Mouse (Mus musculus) neural tube, embryonic 14.5 days (tissue): Measurements from ENCODE around the gene Usp1. TPM values are rescaled to one million over a fixed set of nuclear protein-coding genes. Genes with fewer than 3 reads are reported as not detected.

ENCODE experiments used
- ATAC-seq: fragments of 200-750 bp; cut with Nextera tagmentation; 2 replicates; pipeline ENCODE4 v1.8.0; 2017; ENCODE audit warnings: low read depth, mild to moderate bottlenecking, moderate TSS enrichment, moderate library complexity
- H3K27ac ChIP-seq: fragments of 300-500 bp; sonication (generic); 2 replicates; pipeline ENCODE4 v1.5.1; 2014; ENCODE audit warnings: low read depth, mild to moderate bottlenecking, control low read depth, low read length, moderate library complexity, mixed read lengths
- H3K27me3 ChIP-seq: fragments of 300-500 bp; sonication (generic); 2 replicates; pipeline ENCODE4 v1.6.1; 2014; ENCODE audit warnings: low read length; ENCODE audit not compliant: control insufficient read depth, insufficient read depth
- H3K36me3 ChIP-seq: fragments of 300-500 bp; sonication (generic); 2 replicates; pipeline ENCODE4 v1.6.1; 2014; ENCODE audit warnings: low read length, mixed read lengths; ENCODE audit not compliant: control insufficient read depth, insufficient read depth
- H3K4me1 ChIP-seq: fragments of 300-500 bp; sonication (generic); 2 replicates; pipeline ENCODE4 v1.6.1; 2014; ENCODE audit warnings: low read length; ENCODE audit not compliant: control insufficient read depth, insufficient read depth
- H3K4me2 ChIP-seq: fragments of 300-500 bp; sonication (generic); 2 replicates; pipeline ENCODE4 v1.6.1; 2014; ENCODE audit warnings: mild to moderate bottlenecking, low read depth, low read length, control low read depth
- H3K4me3 ChIP-seq: fragments of 300-500 bp; sonication (generic); 2 replicates; pipeline ENCODE4 v1.5.1; 2014; ENCODE audit warnings: low read depth, low read length, control low read depth, mixed read lengths
- H3K9ac ChIP-seq: fragments of 300-500 bp; sonication (generic); replicated peaks from 2 replicates; pipeline ENCODE4 v1.6.1; 2014; ENCODE audit warnings: low read depth, mild to moderate bottlenecking, control low read depth, low read length, mixed read lengths
- H3K9me3 ChIP-seq: fragments of 300-500 bp; sonication (generic); 2 replicates; pipeline ENCODE4 v1.6.1; 2016; ENCODE audit warnings: low read length; ENCODE audit not compliant: control insufficient read depth
- WGBS: fragments of 180-500 bp; shearing (Covaris S2); extraction: QIAGEN DNeasy Blood & Tissue Kit; methylation state at CpG from one replicate; pipeline ENCODE4 v1.1.7; 2014; 5-methylcytosine and 5-hydroxymethylcytosine counted together
- polyA plus RNA-seq: library from polyadenylated mRNA; unstranded; fragments of >200 nt; fragmentation: Nextera tagmentation; extraction: Ambion mirVana; gene quantifications from 2 replicates; pipeline ENCODE4 v1.2.1, GENCODE M21; 2014

Usp1 gene
- 25.3 and 25.5 TPM in 2 replicates for polyA plus RNA-seq

- H3K4me2 ChIP-seq = peak within 1 kb of the TSS; percentile 95
- H3K36me3 ChIP-seq = no peaks in the 10 kb centered on the region
- H3K9me3 ChIP-seq = no peaks in the 10 kb centered on the region
- peaks cover 15% of the 10 kb centered on the region for H3K4me1 ChIP-seq
- peak within 1 kb of the TSS; percentile 85 for H3K9ac ChIP-seq
- H3K27ac ChIP-seq = peak within 1 kb of the TSS; percentile 98
- no peaks in the 10 kb centered on the region for H3K27me3 ChIP-seq
- 0% methylated on average over 45 of the region's 67 CpGs for WGBS
- H3K4me3 ChIP-seq = peak within 1 kb of the TSS; percentile 82
- peak; percentile 79 for ATAC-seq
These were observed at the start of gene Usp1 for GRCm38 (mm10) chr4:98923568-98924070. TSS of gene Usp1 (plus strand) at chr4:98923810.

GRCm38 (mm10) chr4:98882706-98883105 lies 40.9 kb upstream of the Usp1 start:
- H3K36me3 ChIP-seq = no peaks in the 10 kb centered on the region
- no peaks in the 10 kb centered on the region for H3K4me1 ChIP-seq
- H3K9me3 ChIP-seq = no peaks in the 10 kb centered on the region
- no peak overlapping the region for H3K4me3 ChIP-seq
- 66% methylated on average over 3 of the region's 3 CpGs for WGBS
- ATAC-seq = no peak
- H3K27me3 ChIP-seq = no peaks in the 10 kb centered on the region
- H3K4me2 ChIP-seq = no peak overlapping the region
- no peak overlapping the region for H3K27ac ChIP-seq
- H3K9ac ChIP-seq = no peak overlapping the region

- no peaks in the 10 kb centered on the region for H3K4me1 ChIP-seq
- H3K4me3 ChIP-seq = no peak overlapping the region
- no peaks in the 10 kb centered on the region for H3K36me3 ChIP-seq
- H3K27me3 ChIP-seq = no peaks in the 10 kb centered on the region
- H3K9me3 ChIP-seq = no peaks in the 10 kb centered on the region
- WGBS = 77% methylated on average over 4 of the region's 4 CpGs
- no peak overlapping the region for H3K4me2 ChIP-seq
- no peak overlapping the region for H3K9ac ChIP-seq
- ATAC-seq = no peak
- H3K27ac ChIP-seq = no peak overlapping the region
These were observed 37.2 kb upstream of the Usp1 start for GRCm38 (mm10) chr4:98886377-98886776.

GRCm38 (mm10) chr4:98887148-98887547 lies 36.5 kb upstream of the Usp1 start:
- H3K9ac ChIP-seq = no peak overlapping the region
- no peaks in the 10 kb centered on the region for H3K36me3 ChIP-seq
- H3K9me3 ChIP-seq = no peaks in the 10 kb centered on the region
- ATAC-seq = peak; percentile 87
- H3K27ac ChIP-seq = no peak overlapping the region
- no peak overlapping the region for H3K4me2 ChIP-seq
- H3K4me3 ChIP-seq = no peak overlapping the region
- no peaks in the 10 kb centered on the region for H3K4me1 ChIP-seq
- no peaks in the 10 kb centered on the region for H3K27me3 ChIP-seq
- 29% methylated on average over 10 of the region's 10 CpGs for WGBS

GRCm38 (mm10) chr4:98910246-98910645 lies 13.4 kb upstream of the Usp1 start:
- Histone ChIP-seq H3K9me3 (no peaks in the 10 kb centered on the region), H3K4me3 (no peak overlapping the region), H3K27ac (no peak overlapping the region), H3K4me1 (no peaks in the 10 kb centered on the region), H3K27me3 (no peaks in the 10 kb centered on the region), H3K4me2 (no peak overlapping the region), H3K36me3 (no peaks in the 10 kb centered on the region), H3K9ac (no peak overlapping the region)
- 88% methylated on average over 5 of the region's 5 CpGs for WGBS
- ATAC-seq = no peak

- WGBS = 50% methylated on average over 2 of the region's 2 CpGs
- Histone ChIP-seq H3K9ac (no peak overlapping the region), H3K36me3 (no peaks in the 10 kb centered on the region), H3K4me2 (no peak overlapping the region), H3K9me3 (no peaks in the 10 kb centered on the region), H3K27me3 (no peaks in the 10 kb centered on the region), H3K4me1 (0 out of 2 replicates have a peak, but pooled peaks cover 3% of the 10 kb centered on the region), H3K27ac (no peak overlapping the region), H3K4me3 (no peak overlapping the region)
- no peak for ATAC-seq
These were observed 5.9 kb upstream of the Usp1 start for GRCm38 (mm10) chr4:98917724-98918123.

- Histone ChIP-seq H3K4me3 (no peak overlapping the region), H3K27ac (no peak overlapping the region), H3K4me1 (0 out of 2 replicates have a peak, but pooled peaks cover 3% of the 10 kb centered on the region), H3K9me3 (no peaks in the 10 kb centered on the region), H3K27me3 (no peaks in the 10 kb centered on the region), H3K36me3 (no peaks in the 10 kb centered on the region), H3K4me2 (no peak overlapping the region), H3K9ac (no peak overlapping the region)
- WGBS = 92% methylated on average over 1 of the region's 1 CpGs
- no peak for ATAC-seq
These were observed 5.4 kb upstream of the Usp1 start for GRCm38 (mm10) chr4:98918204-98918603.

- no peaks in the 10 kb centered on the region for H3K36me3 ChIP-seq
- no peak for ATAC-seq
- no peak overlapping the region for H3K9ac ChIP-seq
- H3K9me3 ChIP-seq = no peaks in the 10 kb centered on the region
- H3K27ac ChIP-seq = no peak overlapping the region
- no peak overlapping the region for H3K4me2 ChIP-seq
- peaks cover 15% of the 10 kb centered on the region for H3K4me1 ChIP-seq
- H3K4me3 ChIP-seq = no peak overlapping the region
- 96% methylated on average over 4 of the region's 4 CpGs for WGBS
- no peaks in the 10 kb centered on the region for H3K27me3 ChIP-seq
These were observed 2.7 kb upstream of the Usp1 start for GRCm38 (mm10) chr4:98920896-98921295.

- H3K36me3 ChIP-seq = no peaks in the 10 kb centered on the region
- peak overlapping the region; percentile 82 for H3K4me3 ChIP-seq
- peak overlapping the region; percentile 98 for H3K27ac ChIP-seq
- WGBS = 15% methylated on average over 18 of the region's 18 CpGs
- peaks cover 15% of the 10 kb centered on the region for H3K4me1 ChIP-seq
- peak; percentile 9 for ATAC-seq
- peak overlapping the region; percentile 85 for H3K9ac ChIP-seq
- no peaks in the 10 kb centered on the region for H3K9me3 ChIP-seq
- no peaks in the 10 kb centered on the region for H3K27me3 ChIP-seq
- H3K4me2 ChIP-seq = peak overlapping the region; percentile 95
These were observed 1.5 kb upstream of the Usp1 start for GRCm38 (mm10) chr4:98922061-98922642.
